Mouse (Mus musculus) kidney, postnatal 14 days (tissue): ENCODE data around the gene Hook1.
"Not testable (repeated sequence)": the region's sequence is repeated elsewhere in the genome, so short reads cannot be mapped to it uniquely, and the experiment has no call there.

Experiments used
- DNase-seq: peaks from one replicate; pipeline ENCODE4 v3.0.0; 2022; ENCODE audit warnings: mixed read lengths

Gene Hook1

GRCm38 (mm10) chr4:95966928-95967724 is at the start of gene Hook1:
TSS of gene Hook1 (plus strand) at chr4:95967240.
- DNase-seq, result peak; percentile 96

DNA sequence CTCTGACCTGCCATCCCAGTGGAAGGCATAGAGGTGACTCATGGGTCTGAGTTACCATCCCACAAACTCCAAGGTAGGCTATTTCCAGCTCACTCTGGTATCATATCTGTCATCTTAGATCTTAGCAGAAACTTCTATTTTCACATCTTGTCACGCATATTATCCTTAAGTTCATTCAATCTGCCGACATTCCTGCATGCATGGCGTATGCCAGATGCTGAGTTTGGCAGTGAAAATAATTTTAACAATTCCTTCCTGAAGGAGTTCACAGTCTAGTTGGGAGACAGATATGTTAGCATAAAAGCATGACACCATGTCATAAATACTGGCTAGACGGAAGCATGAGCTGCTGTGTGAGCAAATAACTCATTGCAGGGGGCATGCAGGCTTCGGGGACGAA is 49.3 kb upstream of the Hook1 start:
- DNase-seq, result no peak

DNA sequence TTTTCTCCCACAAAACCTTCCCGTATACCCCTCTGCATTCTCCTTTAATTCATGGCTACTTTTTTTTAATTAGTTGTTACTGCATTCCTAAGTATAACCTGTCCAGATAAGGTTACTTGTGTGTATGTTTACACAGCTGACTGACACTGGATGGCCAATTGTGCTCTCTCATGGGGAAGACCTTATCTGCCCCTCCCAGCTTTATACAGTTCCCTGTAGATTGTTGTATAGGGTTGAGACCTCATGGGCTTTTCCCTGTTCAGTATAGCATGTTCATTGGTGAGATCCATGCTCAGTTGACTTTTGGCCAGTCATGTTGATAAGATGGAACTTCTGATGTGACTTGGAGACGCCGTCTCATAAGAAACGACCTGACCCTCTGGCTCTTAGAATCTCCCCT is 46.6 kb upstream of the Hook1 start:
- DNase-seq, result no peak

DNA sequence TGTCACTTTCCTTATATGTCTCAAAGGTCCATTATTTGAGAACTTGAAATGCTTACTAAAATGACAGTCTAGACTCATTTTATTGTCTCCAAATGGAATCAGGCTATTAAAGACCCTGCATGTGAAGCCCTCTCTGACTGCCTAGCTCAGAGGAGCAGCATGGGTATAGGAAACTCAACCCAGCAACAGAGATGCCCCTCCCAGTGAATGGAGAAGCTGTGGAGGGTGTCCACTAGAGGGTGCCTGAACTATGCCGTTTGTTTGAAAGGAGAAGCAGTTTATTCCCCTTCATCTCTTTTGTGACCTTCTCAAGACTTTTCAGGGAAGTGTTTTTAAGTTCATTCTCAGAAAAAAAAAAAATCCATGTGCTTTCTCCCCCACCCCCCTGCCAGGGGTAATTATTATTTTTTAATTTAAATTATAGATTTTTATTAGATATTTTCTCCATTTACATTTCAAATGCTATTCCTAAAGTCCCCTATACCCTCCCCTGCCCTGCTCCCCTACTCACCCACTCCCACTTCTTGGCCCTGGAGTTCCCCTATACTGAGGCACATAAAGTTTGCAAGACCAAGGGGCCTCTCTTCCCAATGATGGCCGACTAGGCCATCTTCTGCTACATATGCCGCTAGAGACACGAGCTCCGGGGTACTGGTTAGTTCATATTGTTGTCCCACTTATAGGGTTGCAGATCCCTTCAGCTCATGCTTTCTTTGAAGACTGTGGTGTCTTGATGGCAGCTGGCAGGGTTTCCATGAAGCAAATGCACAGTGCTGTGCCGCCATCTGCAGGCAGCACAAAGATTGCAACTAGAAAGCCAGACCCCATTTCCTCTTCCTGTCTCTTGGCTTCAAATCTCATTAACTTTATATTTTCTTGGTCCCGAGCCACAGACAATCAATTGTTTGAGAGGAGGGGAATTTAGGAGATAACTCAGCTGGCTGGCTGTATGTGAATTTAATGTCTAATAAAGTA is 42.5 kb upstream of the Hook1 start:
- DNase-seq, result peak; percentile 75

DNA sequence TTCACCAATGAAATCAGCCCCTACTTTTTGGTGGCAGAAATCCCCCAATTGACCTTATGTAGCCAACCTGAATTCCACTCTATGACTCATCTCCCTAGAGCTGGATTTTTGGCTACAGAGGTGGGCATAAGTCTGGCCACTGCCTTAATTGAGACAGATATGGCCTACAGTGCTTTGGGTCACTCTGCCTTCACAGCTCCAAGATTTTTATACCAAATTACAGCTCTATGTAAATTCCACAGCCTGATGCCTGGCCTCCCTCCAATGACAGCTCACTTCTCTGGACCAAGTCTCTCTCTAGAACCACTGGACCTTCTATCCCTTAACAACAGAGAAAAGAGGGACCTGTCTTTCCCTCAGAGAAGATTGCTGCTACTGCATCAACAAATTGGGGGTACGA is 38.2 kb upstream of the Hook1 start:
- no peak for DNase-seq

GRCm38 (mm10) chr4:95929936-95930335 is 37.1 kb upstream of the Hook1 start:
- DNase-seq, result no peak

DNA sequence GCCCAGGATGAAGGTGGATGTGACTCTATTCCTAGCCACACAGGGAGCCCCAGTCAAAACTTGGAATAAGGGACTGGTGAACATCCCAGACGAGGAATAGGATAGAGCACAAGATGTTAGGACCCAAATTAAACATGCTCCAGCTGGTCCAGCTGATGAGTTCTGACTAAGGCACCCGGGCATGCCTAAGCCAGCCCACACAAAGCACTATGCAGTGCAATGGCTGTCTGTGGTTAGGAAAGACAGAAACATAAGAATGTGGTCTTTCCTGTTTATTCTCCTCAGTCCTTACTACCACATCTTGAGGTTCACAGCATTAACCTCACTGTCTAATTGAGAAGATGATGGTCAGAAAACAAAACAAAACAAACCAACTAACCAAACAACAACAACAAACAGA is 35.7 kb upstream of the Hook1 start:
- DNase-seq, result no peak

- peak; percentile 74 for DNase-seq
Measured at GRCm38 (mm10) chr4:95933801-95934356, 33.2 kb upstream of the Hook1 start.

- DNase-seq, result peak; percentile 43
Measured at GRCm38 (mm10) chr4:95934384-95935035, 32.5 kb upstream of the Hook1 start.

DNA sequence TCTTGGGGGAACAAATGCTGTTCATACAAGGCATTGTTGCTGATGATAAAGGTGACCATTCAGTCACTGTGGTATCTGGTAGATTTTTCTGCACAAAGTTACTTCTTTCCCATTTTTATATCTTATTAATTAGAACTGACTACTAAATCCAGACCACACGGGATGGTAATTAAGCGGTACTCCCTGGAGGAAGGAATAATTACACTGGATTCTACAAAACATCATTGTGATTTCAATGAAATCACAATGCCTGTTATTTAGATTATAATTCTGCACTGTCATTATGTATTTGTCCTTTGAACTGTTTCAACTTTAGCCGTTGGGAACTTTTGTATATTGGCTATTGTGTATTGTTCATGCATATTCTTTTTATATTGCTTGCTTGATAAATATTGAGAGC is 28.3 kb upstream of the Hook1 start:
- no peak for DNase-seq

- no peak for DNase-seq
Measured at GRCm38 (mm10) chr4:95947896-95948295, 19.1 kb upstream of the Hook1 start.

DNA sequence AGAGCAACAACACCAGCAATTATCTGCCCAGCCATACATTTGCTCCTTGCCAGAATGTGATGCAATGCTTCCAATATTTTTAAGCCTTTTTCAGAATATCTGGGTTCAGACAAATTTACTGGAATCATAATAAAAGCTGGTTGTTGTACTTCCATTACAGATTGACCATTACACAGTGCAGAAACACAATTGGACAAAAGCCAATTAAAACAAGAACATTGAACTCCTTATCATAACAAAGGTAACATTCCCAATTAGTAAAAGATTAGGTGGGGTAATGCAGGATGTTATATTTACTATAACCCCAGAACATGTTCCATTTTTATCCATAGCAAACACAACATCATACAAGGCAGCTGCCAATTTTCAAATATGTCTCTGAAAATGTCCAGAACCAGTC is 13.7 kb upstream of the Hook1 start:
- DNase-seq, result no peak

GRCm38 (mm10) chr4:95982221-95982620 is 15.2 kb downstream of the Hook1 start:
- DNase-seq, result not testable (repeated sequence)

DNA sequence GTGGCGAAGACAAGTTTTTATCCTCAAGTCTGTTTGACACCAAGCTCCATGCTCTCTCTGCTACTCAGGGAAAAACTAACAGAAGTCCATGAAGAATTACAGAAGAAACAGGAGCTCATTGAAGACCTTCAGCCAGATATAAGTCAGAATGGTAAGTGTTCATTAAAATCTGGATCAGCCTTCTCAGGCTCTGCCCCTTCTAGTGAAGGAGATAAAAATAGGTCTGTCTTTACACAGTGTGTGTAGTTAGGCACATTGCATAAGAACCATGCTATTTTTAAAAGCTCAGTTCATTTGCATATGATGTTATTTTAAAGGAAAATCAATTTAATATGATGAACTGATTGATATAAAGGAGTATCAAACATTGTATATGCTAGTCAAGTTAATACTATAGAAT is 49.8 kb downstream of the Hook1 start:
- DNase-seq, result no peak

- DNase-seq, result peak; percentile 3
Measured at GRCm38 (mm10) chr4:96022803-96023202, 55.8 kb downstream of the Hook1 start.

GRCm38 (mm10) chr4:96028412-96028811 is 61.4 kb downstream of the Hook1 start:
- DNase-seq, result no peak

- no peak for DNase-seq
Measured at GRCm38 (mm10) chr4:96060106-96060505, 93.1 kb downstream of the Hook1 start.

DNA sequence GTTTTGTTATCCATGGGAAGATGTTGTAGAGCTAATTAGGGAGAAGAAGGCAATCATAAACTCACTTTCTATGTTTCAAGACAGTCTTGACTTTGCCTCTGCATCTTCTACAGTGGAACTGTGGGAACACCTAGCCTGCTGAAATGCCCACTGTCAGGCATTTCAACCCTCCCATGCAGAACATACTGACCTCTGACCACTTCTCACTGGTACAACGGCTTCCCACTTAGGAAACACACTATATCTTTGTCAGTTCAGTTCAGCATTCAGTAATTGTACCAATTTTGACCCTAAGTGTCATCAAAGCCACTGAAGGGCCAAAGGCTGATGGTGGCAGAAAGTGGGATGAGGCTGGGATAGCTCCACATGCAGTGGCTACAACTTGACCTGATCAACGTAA is 95.0 kb downstream of the Hook1 start:
- no peak for DNase-seq
